Comparison of ENCODE assay signal across 8 mouse cellular contexts in genomic region chr1:179960543-179960876, GRCm38 (mm10). TPM values are rescaled to one million over a fixed set of nuclear protein-coding genes. Genes with fewer than 3 reads are reported as not detected.
DNase-seq lines count a peak whose midpoint lies in the region; ATAC-seq lines count a peak whose summit lies in the region.

No protein-coding gene starts in this region.

- DNase-seq in kidney, postnatal 36 days = no peak
- DNase-seq in brain, embryonic 18.5 days (ENCODE audit: low read depth, low spot score) = peak; percentile 16
- no peak for DNase-seq in hindbrain, embryonic 14.5 days (ENCODE audit: low spot score)
- DNase-seq in midbrain, embryonic 14.5 days = no peak
- no peak for DNase-seq in layer of hippocampus, adult 9-10 months (ENCODE audit: low spot score)
- no peak for DNase-seq in thymus, postnatal 25 days

- H3K36me3 ChIP-seq in kidney, embryonic 15.5 days = no peaks in the 10 kb centered on the region
- H3K36me3 ChIP-seq in hindbrain, embryonic 14.5 days (replicated peaks; ENCODE audit: control insufficient read depth, insufficient read depth) = no peaks in the 10 kb centered on the region
- H3K36me3 ChIP-seq in midbrain, embryonic 14.5 days (ENCODE audit: control insufficient read depth, insufficient read depth, low read length) = no peaks in the 10 kb centered on the region

- H3K9me3 ChIP-seq in kidney, embryonic 15.5 days (replicated peaks) = no peaks in the 10 kb centered on the region
- H3K9me3 ChIP-seq in hindbrain, embryonic 14.5 days (ENCODE audit: control insufficient read depth, low read length) = no peaks in the 10 kb centered on the region
- H3K9me3 ChIP-seq in midbrain, embryonic 14.5 days (ENCODE audit: control insufficient read depth, low read length) = no peaks in the 10 kb centered on the region

- no peak for ATAC-seq in kidney, embryonic 15.5 days (replicated peaks; ENCODE audit: low FRiP score)
- no peak for ATAC-seq in hindbrain, embryonic 14.5 days (ENCODE audit: low FRiP score)
- ATAC-seq in midbrain, embryonic 14.5 days (ENCODE audit: low FRiP score, low TSS enrichment) = no peak
- ATAC-seq in megakaryocyte-erythroid progenitor cell, adult 5-6 weeks (replicated peaks; ENCODE audit: low FRiP score, low TSS enrichment, poor library complexity, severe bottlenecking) = no peak

- peak overlapping the region; percentile 88 for H3K9ac ChIP-seq in kidney, embryonic 15.5 days
- H3K9ac ChIP-seq in hindbrain, embryonic 14.5 days = peak overlapping the region; percentile 95
- peak overlapping the region; percentile 96 for H3K9ac ChIP-seq in midbrain, embryonic 14.5 days (replicated peaks; ENCODE audit: low read length)

- H3K4me2 ChIP-seq in kidney, embryonic 15.5 days = peak overlapping the region; percentile 80
- peak overlapping the region; percentile 85 for H3K4me2 ChIP-seq in hindbrain, embryonic 14.5 days (replicated peaks)
- peak overlapping the region; percentile 92 for H3K4me2 ChIP-seq in midbrain, embryonic 14.5 days (ENCODE audit: low read length)

- WGBS in kidney, embryonic 15.5 days = 0% methylated on average over 9 of the region's 9 CpGs
- WGBS in hindbrain, embryonic 14.5 days = 0% methylated on average over 9 of the region's 9 CpGs
- WGBS in midbrain, embryonic 14.5 days = under 1% methylated on average over 9 of the region's 9 CpGs

- H3K27me3 ChIP-seq in kidney, embryonic 15.5 days = no peaks in the 10 kb centered on the region
- no peaks in the 10 kb centered on the region for H3K27me3 ChIP-seq in hindbrain, embryonic 14.5 days (ENCODE audit: control insufficient read depth, insufficient read depth, low read length)
- no peaks in the 10 kb centered on the region for H3K27me3 ChIP-seq in midbrain, embryonic 14.5 days (ENCODE audit: control insufficient read depth, insufficient read depth, low read length)

- H3K4me1 ChIP-seq in kidney, embryonic 15.5 days = peaks cover 27% of the 10 kb centered on the region
- peaks cover 34% of the 10 kb centered on the region for H3K4me1 ChIP-seq in hindbrain, embryonic 14.5 days (replicated peaks; ENCODE audit: control insufficient read depth, insufficient read depth, low read length)
- H3K4me1 ChIP-seq in midbrain, embryonic 14.5 days (ENCODE audit: control insufficient read depth, insufficient read depth, low read length) = peaks cover 32% of the 10 kb centered on the region

- peak overlapping the region; percentile 83 for H3K4me3 ChIP-seq in kidney, embryonic 15.5 days (replicated peaks)
- peak overlapping the region; percentile 67 for H3K4me3 ChIP-seq in hindbrain, embryonic 14.5 days (replicated peaks; ENCODE audit: low read length)
- H3K4me3 ChIP-seq in midbrain, embryonic 14.5 days (replicated peaks; ENCODE audit: low read depth, low read length) = peak overlapping the region; percentile 65

- H3K27ac ChIP-seq in kidney, embryonic 15.5 days = peak overlapping the region; percentile 98
- H3K27ac ChIP-seq in hindbrain, embryonic 14.5 days = peak overlapping the region; percentile 99
- H3K27ac ChIP-seq in midbrain, embryonic 14.5 days (replicated peaks; ENCODE audit: low read depth, low read length) = peak overlapping the region; percentile 96

RNA-seq across cellular contexts. Expression of gene Cdc42bpa, which starts 0.2 kb away (rescaled TPM):
- polyA plus RNA-seq in kidney, embryonic 15.5 days (2015; fragmentation: Nextera tagmentation; extraction: Ambion mirVana) = 18.0 and 18.5 TPM in 2 replicates
- polyA plus RNA-seq in hindbrain, embryonic 14.5 days (2014; fragmentation: Nextera tagmentation; extraction: Ambion mirVana) = 25.0 and 27.0 TPM in 2 replicates
- 29.5 and 31.8 TPM in 2 replicates for polyA plus RNA-seq in midbrain, embryonic 14.5 days (2014; fragmentation: Nextera tagmentation; extraction: Ambion mirVana)
- total RNA-seq in megakaryocyte-erythroid progenitor cell, adult 5-6 weeks (2014; fragmentation: Nextera tagmentation) = 34.5 and 34.6 TPM in 2 replicates
- 25.1 and 29.7 TPM in 2 replicates for total RNA-seq in megakaryocyte-erythroid progenitor cell, adult 5-6 weeks (2017)
